Mouse (Mus musculus) cerebellum, postnatal 10 days (tissue): Measurements from ENCODE around the gene Lrpprc.

Experiments
- DNase-seq, 2 experiments: peaks; one replicate each; pipeline ENCODE4 v3.0.0; 2021; ENCODE audit warnings: mixed read lengths in 2 of 2

Gene Lrpprc

DNA sequence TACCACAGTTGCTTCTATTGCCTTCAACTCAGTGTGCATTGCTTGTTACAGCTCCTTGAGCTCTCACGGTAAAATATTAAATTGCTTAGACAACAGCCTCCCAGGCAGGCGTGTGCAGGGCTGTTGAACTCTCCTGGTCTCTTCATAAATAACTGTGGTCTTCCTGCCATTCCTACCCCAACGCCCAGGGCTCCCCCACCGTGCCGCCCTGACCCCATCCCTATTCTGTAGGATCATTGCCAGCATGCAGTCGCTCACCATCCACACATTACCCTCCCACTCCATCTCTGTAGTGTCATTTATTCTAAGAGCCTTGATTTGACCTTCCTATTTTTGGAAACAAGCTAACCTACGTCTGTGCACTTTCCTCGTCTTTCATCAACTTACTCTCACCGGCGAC is 125.5 kb downstream of the Lrpprc start:
- DNase-seq: no peak

DNA sequence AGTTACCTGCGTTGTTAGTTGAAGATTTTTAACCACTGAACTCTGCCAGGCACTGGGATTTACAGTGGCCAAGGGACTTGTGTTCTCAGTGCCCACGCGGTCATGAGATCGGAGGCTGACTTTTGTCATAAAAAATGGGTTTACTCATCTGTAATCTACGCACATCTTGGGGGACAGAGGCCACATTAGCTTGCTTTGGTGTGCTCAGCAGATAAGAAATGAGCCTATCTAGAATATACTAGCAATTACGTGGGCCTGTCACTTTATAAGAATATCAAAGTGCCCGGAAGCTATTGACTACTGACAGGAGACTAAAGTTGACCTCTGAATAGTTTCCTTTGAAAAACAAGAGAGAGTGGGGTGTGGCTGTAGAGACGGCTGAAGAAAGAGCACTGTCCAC is 131.6 kb downstream of the Lrpprc start:
- DNase-seq: no peak

DNA sequence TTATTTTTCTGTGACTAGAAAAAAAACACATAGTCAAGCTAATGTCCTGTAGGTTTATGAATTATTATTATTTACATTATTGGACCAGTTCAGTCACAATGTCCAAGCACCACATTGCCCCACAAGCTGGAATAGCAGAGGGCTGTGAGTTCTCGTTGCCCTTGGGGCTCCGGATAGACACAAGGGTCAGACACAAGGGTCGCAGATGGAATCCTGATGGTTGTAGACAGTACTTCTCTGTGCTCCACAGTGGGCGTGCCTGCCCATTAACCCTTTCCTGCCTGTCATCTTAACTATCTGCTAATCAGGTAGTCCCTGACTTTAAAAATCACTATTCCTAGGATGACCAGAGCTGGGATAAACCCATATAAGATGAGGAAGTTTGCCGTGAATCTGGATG is 132.4 kb downstream of the Lrpprc start:
- DNase-seq: no peak

DNA sequence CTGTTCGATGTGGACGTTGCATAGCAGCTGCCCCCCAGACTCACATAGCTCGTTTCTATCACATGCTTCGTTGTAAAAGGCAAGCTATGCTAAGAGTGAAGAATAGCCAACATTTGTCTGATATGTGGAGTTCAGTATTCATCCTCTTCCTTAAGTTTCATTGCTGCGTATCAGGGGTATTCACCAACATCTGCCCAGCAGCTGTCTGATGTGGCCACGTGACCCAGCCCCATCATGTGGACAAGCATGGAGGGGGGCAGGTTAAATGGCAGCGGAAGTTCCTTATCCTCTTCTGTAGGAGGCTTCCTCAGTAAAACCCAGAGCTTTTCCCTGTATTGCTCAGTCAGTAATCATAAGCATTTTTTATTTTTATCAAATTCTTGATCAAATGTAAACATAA is 132.8 kb downstream of the Lrpprc start:
- DNase-seq: no peak

DNA sequence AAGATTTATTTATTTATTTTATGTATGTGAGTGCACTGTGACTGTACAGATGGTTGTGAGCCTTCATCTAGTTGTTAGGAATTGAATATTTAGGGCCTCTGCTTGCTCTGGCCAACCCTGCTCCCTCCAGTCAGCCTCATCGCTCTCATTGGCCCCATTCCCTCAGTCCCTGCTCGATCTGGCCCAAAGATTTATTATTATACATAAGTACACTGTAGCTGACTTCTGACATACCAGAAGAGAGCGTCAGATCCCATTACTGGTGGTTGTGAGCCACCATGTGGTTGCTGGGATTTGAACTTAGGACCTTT is 133.2 kb downstream of the Lrpprc start:
- no peak for DNase-seq

DNA sequence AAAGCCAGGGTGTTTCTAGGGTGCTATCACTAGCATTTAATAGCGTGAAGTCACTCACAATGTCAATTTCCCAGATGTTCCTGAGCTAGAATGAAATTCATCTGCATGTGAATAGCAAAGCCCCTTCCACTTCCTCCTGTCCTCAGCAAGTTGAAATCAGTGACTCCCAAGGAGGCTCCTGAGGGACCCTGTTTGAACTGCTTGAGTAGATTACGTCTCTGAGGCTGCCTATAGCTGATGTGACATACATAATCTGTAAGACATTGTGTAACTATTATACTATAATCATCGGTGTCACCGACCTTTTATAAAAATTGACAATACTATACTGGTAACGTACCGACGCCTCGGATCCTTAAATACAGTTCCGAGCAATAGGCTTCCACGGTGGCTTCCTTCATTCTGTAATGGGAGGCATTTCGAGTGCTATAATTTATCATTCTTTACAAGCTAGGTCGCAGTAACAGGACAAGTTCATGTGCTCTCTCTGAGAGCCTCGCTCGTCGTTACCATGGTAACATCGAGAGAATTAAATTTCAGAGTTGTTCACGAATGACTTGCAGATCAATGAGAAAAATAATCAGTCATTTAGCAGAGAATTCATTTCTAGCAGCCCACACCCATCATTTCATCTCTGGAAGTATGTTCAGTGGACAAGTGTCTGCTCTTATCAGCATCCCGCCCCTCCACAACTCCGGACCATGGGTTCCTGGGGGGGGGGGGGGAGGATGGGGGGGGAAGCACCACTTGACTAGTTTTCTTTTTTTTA is 133.8 kb downstream of the Lrpprc start:
- no peak for DNase-seq

DNA sequence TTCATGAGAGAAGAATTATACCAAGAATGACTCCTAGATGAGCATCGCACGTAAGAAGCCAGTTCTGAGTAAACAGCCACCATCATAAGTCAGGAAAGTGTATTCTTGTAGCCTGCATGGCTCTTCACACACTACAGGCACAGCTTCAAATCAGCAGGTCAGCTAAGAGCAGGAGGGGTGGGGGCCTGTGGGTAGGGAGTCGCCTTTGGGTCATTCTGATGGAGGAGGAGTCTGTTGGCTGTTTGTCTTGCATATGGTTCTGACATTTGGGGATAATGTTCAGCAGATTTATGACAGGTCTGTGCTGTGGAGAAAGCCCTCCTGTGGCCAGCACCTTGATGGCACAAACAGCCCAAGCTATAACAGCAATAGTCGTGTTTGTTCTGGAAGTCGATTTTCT is 134.4 kb downstream of the Lrpprc start:
- no peak for DNase-seq
